Mouse (Mus musculus) stomach, postnatal 0 days (tissue): ENCODE measurements around the gene Nek7.

Experiments
- CTCF ChIP-seq: IDR thresholded peaks from 2 replicates; pipeline ENCODE4 v1.5.1; 2016; ENCODE audit warnings: antibody characterized with exemption, low read depth, mild to moderate bottlenecking, moderate library complexity
- EP300 ChIP-seq: optimal IDR thresholded peaks from 2 replicates; pipeline ENCODE3; 2016; ENCODE audit warnings: antibody characterized with exemption

DNA sequence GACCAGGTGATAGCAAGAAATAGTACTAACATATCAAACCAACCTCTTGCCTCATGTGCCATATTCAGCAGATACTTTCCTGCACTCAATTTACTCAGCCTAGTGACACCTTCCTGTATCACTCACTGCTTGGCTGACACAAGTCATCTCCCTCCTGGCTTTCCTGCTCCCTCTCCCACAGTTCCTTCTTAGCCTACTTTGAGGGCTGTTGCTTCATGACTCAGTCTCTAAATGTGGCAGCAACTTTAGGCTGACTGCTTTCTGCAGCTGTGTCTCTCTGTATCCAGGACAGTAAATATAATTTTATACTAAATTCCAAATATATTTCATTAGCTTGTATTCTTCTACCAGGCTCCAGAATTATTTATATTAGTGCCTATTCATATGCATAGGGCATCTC lies 34.3 kb upstream of the Nek7 start:
- TF ChIP-seq CTCF, result no peak
- TF ChIP-seq EP300, result no peak
